Mouse (Mus musculus) erythroblast, embryonic 14.5 days (primary cell): ENCODE data around the gene Swap70.

Source experiments
- GATA1 ChIP-seq: IDR thresholded peaks from 2 replicates; pipeline ENCODE4 v1.6.1; 2012; ENCODE audit warnings: low read length, inconsistent platforms, mixed read lengths
- TAL1 ChIP-seq: IDR thresholded peaks from 3 replicates; pipeline ENCODE4 v1.6.1; 2012; ENCODE audit warnings: low read length, inconsistent platforms, mixed read lengths

- no peak for TF ChIP-seq GATA1
- no peak for TF ChIP-seq TAL1
These were observed 95.9 kb downstream of the Swap70 start for GRCm38 (mm10) chr7:110317412-110317811.
